Mouse (Mus musculus) liver, embryonic 14.5 days (tissue): Measurements from ENCODE around the gene Iqgap2.

Source experiments
- CTCF ChIP-seq: IDR thresholded peaks from 2 replicates; pipeline ENCODE4 v1.5.1; 2016; ENCODE audit warnings: antibody characterized with exemption, low read depth, control low read depth
- EP300 ChIP-seq: IDR thresholded peaks from 2 replicates; pipeline ENCODE4 v1.6.1; 2016; ENCODE audit warnings: antibody characterized with exemption, low read depth

DNA sequence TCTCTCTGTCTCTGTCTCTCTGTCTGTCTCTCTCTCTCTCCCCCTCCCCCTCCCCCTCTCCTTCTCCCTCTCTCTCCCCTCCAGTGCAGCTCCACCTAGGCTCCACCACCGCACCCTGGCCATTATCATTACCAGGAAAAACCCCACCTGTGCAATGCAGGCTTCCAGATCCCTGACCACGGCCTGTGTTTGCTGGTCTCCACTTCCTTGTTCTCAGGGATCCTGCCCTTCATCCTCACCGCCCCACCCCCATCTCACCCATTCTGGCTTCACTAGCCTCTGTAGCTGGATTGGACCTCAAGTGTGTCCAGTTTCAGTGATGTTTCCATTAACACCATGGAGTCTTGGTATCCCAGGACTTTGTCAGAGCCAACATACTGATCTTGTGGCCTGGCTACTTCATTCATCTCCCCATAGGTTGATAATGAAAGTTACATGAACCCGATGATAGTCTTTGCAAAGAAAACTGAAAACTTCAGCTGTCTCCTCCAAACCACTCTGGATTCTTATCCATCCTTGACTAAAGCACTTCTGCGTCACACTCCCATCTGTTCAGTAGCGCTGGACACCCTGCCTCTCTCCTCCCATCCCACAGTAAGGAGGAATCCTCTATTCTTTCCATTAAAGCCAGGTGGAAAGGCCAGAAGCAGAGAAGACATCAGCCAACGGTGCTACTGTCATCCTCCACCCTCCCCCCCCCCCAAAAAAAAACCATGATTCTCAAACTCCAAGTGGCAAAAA is 62.1 kb downstream of the Iqgap2 start:
- no peak for TF ChIP-seq CTCF
- no peak for TF ChIP-seq EP300
